Mouse (Mus musculus): ENCODE results near the gene Actn1. TPM values are rescaled to one million over a fixed set of nuclear protein-coding genes. Genes with fewer than 3 reads are reported as not detected.
A peak's percentile ranks its signal among the peaks of the same experiment; 100 is the strongest.

Actn1 gene
- polyA plus RNA-seq, 1 experiment from 2014 or later: 39.4 TPM

DNA sequence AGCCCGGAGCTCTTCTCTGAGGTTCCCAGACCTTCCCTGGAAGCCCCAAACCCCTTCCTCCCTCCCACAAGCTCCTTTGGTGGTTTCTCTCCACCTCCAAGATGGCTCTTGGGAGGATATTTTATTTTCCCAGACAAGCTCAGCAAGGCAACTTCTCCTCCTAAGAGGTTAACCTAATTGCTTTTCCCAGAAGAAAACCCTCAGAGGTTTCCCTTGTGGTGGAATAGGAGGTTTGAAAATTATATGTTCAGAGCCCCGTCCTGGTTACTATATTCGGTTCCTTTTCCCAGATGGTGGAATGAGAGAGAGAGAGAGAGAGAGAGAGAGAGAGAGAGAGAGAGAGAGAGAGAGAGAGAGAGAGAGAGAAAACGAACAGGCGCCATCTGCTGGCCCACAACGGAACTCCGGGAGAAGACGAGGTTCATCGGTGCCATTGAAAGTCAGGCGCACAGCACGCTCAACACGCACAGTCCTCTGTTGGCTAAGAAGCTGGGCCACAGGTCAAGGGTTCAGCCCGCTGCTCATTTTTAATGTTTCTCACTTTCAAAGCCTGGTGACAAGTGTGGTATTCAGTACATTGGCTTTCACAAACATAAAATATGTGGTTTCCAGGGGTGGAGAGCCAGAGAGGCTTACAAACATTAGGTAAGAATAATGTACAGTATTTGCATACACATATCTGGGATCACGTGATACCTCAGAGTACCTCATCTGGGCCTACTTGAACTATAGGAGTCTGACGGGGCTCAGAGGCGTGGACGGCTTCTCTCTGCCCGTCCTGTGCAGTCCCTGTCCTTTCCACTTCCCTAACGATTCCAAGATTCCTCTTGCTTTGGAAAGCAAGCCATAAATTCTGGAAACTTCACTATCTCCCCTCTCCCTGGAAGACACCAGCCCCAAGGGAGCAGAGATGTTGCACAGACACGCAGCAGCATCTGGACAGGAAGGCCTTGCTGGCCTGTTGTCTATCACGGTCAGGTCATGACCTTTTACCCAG lies 113.6 kb downstream of the Actn1 start:
- WGBS: 36% methylated on average over 21 of the region's 21 CpGs
- peak overlapping the region; percentile 55; the same call in 1 of the 2 replicates for H3K27ac ChIP-seq
- peaks cover 17% of the 10 kb centered on the region for H3K4me1 ChIP-seq
- no peak overlapping the region for H3K9ac ChIP-seq
- no peaks in the 10 kb centered on the region for H3K36me3 ChIP-seq
- no peaks in the 10 kb centered on the region for H3K27me3 ChIP-seq
- no peak for ATAC-seq (ENCODE audit: insufficient number of reproducible peaks, insufficient read depth, low FRiP score, low TSS enrichment, low read depth)
- no peak overlapping the region for H3K4me2 ChIP-seq
- no peak overlapping the region for H3K4me3 ChIP-seq
- H3K9me3 ChIP-seq: no peaks in the 10 kb centered on the region

DNA sequence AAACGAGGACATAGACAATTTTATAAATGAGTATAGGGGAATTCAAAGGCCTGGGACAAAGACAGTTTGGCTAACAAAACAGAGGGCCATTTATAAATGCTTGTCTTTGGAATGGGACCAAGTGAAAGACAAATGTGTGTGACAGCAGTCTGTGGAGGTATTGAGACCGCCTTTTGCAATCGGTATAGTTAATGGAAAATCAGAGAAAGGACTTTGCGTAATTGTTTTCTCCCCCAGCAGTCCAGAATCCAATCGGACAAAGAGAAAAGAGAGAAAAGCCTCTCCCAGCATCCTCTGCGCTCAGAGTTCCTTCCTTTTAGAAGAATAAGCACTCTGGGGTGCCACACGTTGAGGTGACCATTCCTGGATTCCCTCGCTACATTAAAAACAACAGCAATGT lies 114.8 kb downstream of the Actn1 start:
- H3K4me2 ChIP-seq: no peak overlapping the region
- ATAC-seq (ENCODE audit: insufficient number of reproducible peaks, insufficient read depth, low FRiP score, low TSS enrichment, low read depth): no peak
- no peaks in the 10 kb centered on the region for H3K9me3 ChIP-seq
- H3K36me3 ChIP-seq: no peaks in the 10 kb centered on the region
- WGBS: 84% methylated on average over 8 of the region's 8 CpGs
- no peaks in the 10 kb centered on the region for H3K27me3 ChIP-seq
- H3K4me3 ChIP-seq: no peak overlapping the region
- H3K27ac ChIP-seq: no peak overlapping the region
- H3K4me1 ChIP-seq: peaks cover 25% of the 10 kb centered on the region
- no peak overlapping the region for H3K9ac ChIP-seq

DNA sequence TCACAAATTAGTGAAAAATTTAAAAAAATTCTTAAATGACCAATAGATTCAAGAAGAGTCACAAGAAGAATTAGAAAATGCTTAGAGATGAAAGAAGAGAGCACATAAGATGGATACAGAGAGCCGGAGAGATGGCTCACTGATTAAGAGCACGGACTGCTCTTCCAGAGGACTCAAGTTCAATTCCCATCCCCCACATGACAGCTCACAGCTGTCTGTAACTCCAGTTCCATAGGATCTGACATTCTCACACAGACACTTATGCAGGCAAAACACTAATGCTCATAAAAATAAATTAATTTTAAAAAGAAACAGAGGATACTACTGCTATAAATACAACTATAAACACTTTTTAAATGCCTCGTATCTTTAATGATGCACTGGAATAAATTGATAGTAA lies 115.3 kb downstream of the Actn1 start:
- H3K4me1 ChIP-seq: peaks cover 25% of the 10 kb centered on the region
- 64% methylated on average over 3 of the region's 3 CpGs for WGBS
- no peak for ATAC-seq (ENCODE audit: insufficient number of reproducible peaks, insufficient read depth, low FRiP score, low TSS enrichment, low read depth)

DNA sequence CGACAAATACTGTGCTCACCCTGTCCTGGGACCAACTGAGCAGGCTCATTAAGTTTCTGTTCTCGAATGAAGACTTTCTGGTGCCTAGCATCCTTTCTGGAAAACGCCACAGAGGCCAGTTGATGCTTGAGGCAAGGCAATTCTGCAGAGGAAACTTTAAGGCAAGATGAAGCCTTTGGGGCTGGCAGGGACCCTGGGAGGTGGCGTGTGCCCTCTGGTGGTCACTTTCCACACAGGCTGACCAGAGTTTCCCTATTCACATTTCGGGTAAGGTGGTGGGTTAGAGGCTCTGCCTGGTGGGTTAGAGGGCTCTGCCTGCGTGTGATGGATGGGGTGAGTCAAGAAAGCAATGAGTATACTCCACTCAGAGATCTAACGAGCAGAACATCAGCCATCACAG lies 118.7 kb downstream of the Actn1 start:
- no peak for ATAC-seq (ENCODE audit: insufficient number of reproducible peaks, insufficient read depth, low FRiP score, low TSS enrichment, low read depth)

More for the DNA sequence above, 115.3 kb downstream of the Actn1 start:
- H3K9ac ChIP-seq: no peak overlapping the region
- no peak overlapping the region for H3K27ac ChIP-seq
- no peak overlapping the region for H3K4me3 ChIP-seq
- no peaks in the 10 kb centered on the region for H3K27me3 ChIP-seq
- no peaks in the 10 kb centered on the region for H3K36me3 ChIP-seq
- no peak overlapping the region for H3K4me2 ChIP-seq
- H3K9me3 ChIP-seq: no peaks in the 10 kb centered on the region

DNA sequence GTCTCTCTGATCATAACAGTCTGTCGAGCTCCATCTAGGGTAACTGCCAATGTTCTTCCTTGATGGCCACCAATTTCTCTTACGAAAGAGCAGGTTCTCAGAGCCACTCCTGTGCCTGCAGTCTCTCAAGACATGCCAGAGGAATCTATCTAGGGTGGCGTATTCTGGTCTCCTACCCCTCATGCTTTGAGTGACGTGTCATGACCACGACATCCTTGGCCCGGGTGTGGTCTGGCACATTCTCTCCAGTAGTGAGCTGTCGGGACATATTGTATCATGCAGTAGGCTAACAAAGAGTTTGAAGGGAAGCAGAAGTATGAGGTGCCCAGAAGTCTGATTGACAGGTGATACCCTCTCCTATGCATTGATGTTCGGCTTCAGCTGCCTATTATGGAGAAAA lies 119.2 kb downstream of the Actn1 start:
- H3K9ac ChIP-seq: no peak overlapping the region
- H3K27me3 ChIP-seq: no peaks in the 10 kb centered on the region
- H3K9me3 ChIP-seq: no peaks in the 10 kb centered on the region
- WGBS: 74% methylated on average over 8 of the region's 8 CpGs
- H3K4me3 ChIP-seq: no peak overlapping the region
- no peak for ATAC-seq (ENCODE audit: insufficient number of reproducible peaks, insufficient read depth, low FRiP score, low TSS enrichment, low read depth)
- no peak overlapping the region for H3K4me2 ChIP-seq
- H3K27ac ChIP-seq: no peak overlapping the region
- H3K36me3 ChIP-seq: no peaks in the 10 kb centered on the region
- peaks cover 17% of the 10 kb centered on the region for H3K4me1 ChIP-seq

More for the DNA sequence above, 118.7 kb downstream of the Actn1 start:
- Histone ChIP-seq H3K27ac (no peak overlapping the region), H3K4me1 (peaks cover 21% of the 10 kb centered on the region), H3K27me3 (no peaks in the 10 kb centered on the region), H3K9ac (no peak overlapping the region), H3K4me3 (no peak overlapping the region), H3K9me3 (no peaks in the 10 kb centered on the region), H3K4me2 (no peak overlapping the region), H3K36me3 (no peaks in the 10 kb centered on the region)
- WGBS: 23% methylated on average over 7 of the region's 7 CpGs

DNA sequence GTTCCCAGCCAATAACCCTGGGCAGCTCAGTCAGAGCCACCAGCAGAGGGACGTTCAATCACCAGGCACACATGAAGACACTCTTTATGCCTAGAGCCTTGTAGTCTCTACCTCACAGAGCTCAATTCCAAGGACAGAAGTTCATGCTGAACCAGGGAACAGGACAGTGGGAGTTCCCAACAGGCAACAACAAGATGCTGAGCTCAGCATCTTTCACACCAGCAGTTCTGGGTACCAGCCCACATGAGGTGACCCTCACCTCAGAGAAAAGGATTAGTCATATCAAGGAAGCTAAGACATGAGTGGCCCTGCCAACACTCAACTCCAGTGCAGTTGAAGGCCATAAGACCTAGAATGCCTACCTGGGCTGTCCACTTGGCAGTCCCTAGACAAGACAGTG lies 122.4 kb downstream of the Actn1 start:
- no peak overlapping the region for H3K27ac ChIP-seq
- peaks cover 16% of the 10 kb centered on the region for H3K4me1 ChIP-seq
- H3K4me3 ChIP-seq: no peak overlapping the region
- no peaks in the 10 kb centered on the region for H3K27me3 ChIP-seq
- WGBS: 77% methylated on average over 1 of the region's 1 CpGs
- ATAC-seq (ENCODE audit: insufficient number of reproducible peaks, insufficient read depth, low FRiP score, low TSS enrichment, low read depth): no peak
- H3K4me2 ChIP-seq: no peak overlapping the region
- H3K9me3 ChIP-seq: no peaks in the 10 kb centered on the region
- no peak overlapping the region for H3K9ac ChIP-seq
- H3K36me3 ChIP-seq: no peaks in the 10 kb centered on the region

DNA sequence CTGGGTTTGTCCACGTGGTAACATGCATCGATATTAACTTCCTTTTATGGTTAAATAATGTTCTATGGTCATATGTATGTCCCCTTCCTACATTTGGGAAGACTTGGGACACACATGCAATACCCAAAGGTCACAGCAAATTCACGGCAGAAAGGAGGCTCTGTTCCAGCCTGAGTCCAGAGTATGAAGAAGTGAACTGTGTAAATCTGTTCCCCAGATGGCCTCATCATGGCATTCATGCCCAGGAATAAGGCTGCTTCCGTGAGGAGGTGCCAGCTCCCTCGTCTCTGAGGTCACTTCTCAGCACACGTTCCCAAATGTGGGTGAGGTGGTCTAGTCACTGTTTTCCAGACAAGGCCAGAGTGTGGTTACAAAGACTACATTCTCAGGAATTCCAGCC lies 122.9 kb downstream of the Actn1 start:
- WGBS: 69% methylated on average over 6 of the region's 6 CpGs

DNA sequence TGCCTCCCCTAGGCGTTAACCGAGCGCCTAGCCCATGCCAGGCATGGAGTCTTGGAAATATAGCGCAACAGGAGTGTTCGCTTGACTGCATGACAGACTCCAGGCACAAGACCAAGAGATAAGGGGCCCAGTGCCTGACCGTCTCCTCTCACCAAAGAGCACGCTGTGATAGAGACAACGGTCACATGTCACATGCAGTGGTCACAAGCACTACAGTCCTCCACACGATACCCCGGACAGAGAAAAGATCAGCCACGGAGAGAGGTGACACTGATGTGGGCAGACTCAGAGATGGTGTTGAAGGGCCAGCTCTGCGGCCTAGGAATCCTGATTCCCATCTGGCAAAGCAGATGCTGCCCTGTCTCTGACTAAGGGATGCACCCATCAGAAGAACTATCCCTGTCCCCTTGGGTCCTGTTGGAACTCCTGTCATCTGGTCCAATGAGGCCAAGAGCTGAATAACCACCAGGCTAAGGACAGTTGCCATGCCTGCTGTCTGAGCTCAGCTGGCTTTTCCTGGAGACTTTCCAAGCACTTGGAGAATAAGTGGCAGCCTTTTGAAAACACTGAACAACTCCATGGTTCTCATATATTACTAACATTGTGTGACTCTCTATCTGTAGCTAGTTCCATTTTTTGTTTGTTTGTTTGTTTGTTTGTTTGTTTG lies 123.8 kb downstream of the Actn1 start:
- 91% methylated on average over 12 of the region's 12 CpGs for WGBS
- no peak overlapping the region for H3K4me2 ChIP-seq
- H3K9me3 ChIP-seq: no peaks in the 10 kb centered on the region
- no peak overlapping the region for H3K9ac ChIP-seq
- H3K4me3 ChIP-seq: no peak overlapping the region
- no peaks in the 10 kb centered on the region for H3K27me3 ChIP-seq
- ATAC-seq (ENCODE audit: insufficient number of reproducible peaks, insufficient read depth, low FRiP score, low TSS enrichment, low read depth): no peak
- peaks cover 24% of the 10 kb centered on the region for H3K4me1 ChIP-seq
- no peaks in the 10 kb centered on the region for H3K36me3 ChIP-seq
- H3K27ac ChIP-seq: no peak overlapping the region

More for the DNA sequence above, 122.9 kb downstream of the Actn1 start:
- ATAC-seq (ENCODE audit: insufficient number of reproducible peaks, insufficient read depth, low FRiP score, low TSS enrichment, low read depth): no peak
- H3K4me2 ChIP-seq: no peak overlapping the region
- peaks cover 18% of the 10 kb centered on the region for H3K4me1 ChIP-seq
- H3K27me3 ChIP-seq: no peaks in the 10 kb centered on the region
- H3K4me3 ChIP-seq: no peak overlapping the region
- no peak overlapping the region for H3K9ac ChIP-seq
- H3K27ac ChIP-seq: no peak overlapping the region
- no peaks in the 10 kb centered on the region for H3K9me3 ChIP-seq
- H3K36me3 ChIP-seq: no peaks in the 10 kb centered on the region

DNA sequence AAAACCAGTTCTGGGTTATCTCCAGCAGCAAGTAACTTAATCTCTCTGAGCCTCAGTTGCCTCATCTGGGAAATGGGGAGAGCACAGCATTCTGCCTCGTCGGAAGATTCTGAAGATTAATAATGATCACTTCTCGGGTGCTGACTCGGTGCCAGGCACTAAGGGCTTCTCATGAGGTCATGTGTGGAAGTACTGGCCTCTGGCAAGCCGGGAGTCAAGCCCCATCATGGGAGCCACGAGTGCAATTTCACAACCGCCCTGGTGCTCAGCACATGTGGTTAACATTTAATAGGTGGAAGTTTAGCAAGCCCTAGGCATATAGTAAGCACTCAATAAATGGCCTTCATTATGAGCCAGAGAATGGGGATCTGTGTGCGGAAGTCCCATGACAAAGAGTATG lies 125.0 kb downstream of the Actn1 start:
- H3K4me3 ChIP-seq: no peak overlapping the region
- 81% methylated on average over 8 of the region's 8 CpGs for WGBS
- no peak overlapping the region for H3K4me2 ChIP-seq
- no peak overlapping the region for H3K9ac ChIP-seq
- no peak for ATAC-seq (ENCODE audit: insufficient number of reproducible peaks, insufficient read depth, low FRiP score, low TSS enrichment, low read depth)
- H3K36me3 ChIP-seq: no peaks in the 10 kb centered on the region
- no peaks in the 10 kb centered on the region for H3K27me3 ChIP-seq
- no peak overlapping the region for H3K27ac ChIP-seq
- no peaks in the 10 kb centered on the region for H3K9me3 ChIP-seq
- peaks cover 28% of the 10 kb centered on the region for H3K4me1 ChIP-seq

DNA sequence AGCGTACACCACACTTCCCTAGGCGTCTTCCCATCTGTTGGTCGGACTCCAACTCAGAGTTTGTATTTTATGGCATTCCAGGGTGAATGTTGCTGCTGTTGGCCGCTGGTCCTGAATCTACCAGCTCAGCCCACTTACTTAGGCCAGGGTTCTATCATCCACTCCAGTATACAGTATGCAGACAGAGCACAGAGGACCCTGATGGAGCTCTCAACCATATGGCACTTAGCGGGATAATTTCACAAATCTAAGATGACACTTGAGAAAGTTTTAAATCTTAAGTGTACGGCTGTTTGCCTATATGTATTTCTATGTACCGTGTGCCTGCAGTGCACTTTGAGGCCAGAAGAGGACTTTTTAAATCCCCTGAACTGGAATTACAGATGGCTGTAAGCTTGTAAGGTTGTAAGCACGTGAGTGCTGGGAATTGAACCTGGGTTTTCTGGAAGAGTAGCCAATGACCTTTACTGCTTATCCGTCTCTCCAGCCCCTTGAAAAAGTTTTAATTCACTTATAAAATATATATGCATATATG lies 127.1 kb downstream of the Actn1 start:
- H3K9me3 ChIP-seq: no peaks in the 10 kb centered on the region
- ATAC-seq (ENCODE audit: insufficient number of reproducible peaks, insufficient read depth, low FRiP score, low TSS enrichment, low read depth): no peak; the same call in 1 of the 2 replicates
- no peaks in the 10 kb centered on the region for H3K27me3 ChIP-seq
- peak overlapping the region; percentile 86 for H3K4me2 ChIP-seq
- 0 out of 2 replicates have a peak overlapping the region, but pooled peaks have one; percentile 91 for H3K9ac ChIP-seq
- WGBS: 40% methylated on average over 9 of the region's 9 CpGs
- peaks cover 33% of the 10 kb centered on the region for H3K4me1 ChIP-seq
- H3K36me3 ChIP-seq: no peaks in the 10 kb centered on the region
- H3K4me3 ChIP-seq: peak overlapping the region; percentile 57; the same call in 1 of the 2 replicates
- H3K27ac ChIP-seq: peak overlapping the region; percentile 97

DNA sequence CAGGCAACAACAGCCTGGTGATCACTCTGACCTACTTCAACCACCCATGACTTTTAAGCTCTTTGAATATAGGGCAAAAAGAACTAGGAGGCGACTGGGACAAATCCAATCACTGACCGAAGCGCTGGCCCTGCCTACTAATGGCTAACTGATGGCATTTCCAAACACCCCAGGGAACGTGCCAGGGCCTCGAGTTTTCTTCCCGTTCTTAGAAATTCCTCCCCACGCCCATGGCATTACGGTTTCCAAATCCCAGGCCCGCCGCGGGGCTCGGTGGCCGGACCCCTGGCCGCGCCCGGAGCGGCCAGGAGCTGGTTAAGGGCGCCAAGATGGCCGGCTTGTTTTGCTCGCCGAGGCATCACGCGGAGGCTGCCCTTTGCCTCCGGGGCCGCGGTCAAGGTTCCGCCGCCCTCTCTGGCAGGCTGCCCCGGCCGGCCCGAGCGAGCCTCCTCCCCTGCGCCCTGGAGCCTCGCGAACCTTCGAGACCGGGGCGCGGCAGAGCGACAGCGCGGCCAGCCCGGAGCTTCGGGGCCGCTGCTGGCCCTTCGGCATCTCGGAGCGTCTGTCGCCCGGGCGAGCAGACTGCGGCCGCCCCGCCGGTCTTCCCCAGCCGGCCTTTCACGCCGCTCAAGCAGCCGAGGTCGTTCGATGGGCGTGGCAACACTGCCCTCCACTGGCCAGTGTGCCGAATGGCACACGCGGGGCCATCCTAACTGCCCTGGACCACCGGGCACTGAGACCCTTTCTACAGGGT lies 127.7 kb downstream of the Actn1 start:
- Histone ChIP-seq H3K27ac (peak overlapping the region; percentile 97), H3K4me2 (peak overlapping the region; percentile 86), H3K4me3 (peak overlapping the region; percentile 57), H3K4me1 (peaks cover 33% of the 10 kb centered on the region), H3K9ac (peak overlapping the region; percentile 91), H3K36me3 (no peaks in the 10 kb centered on the region), H3K9me3 (no peaks in the 10 kb centered on the region), H3K27me3 (no peaks in the 10 kb centered on the region)
- WGBS: under 1% methylated on average over 65 of the region's 66 CpGs
- peak; percentile 80; the same call in 1 of the 2 replicates for ATAC-seq (ENCODE audit: insufficient number of reproducible peaks, insufficient read depth, low FRiP score, low TSS enrichment, low read depth)

Measured in embryonic facial prominence, embryonic 13.5 days (tissue).